ENCODE assay signal across 15 mouse cellular contexts in genomic region chr2:51073040-51073594, GRCm38 (mm10).
A peak's percentile ranks its signal among the peaks of the same experiment; 100 is the strongest.
DNase-seq lines count a peak whose midpoint lies in the region; ATAC-seq and TF ChIP-seq lines count a peak whose summit lies in the region.
"Had no signal": no experiment of that assay in that cellular context is flagged by ENCODE, and none has a peak within 500 bp of the region (broad histone marks: within the 10 kb centered on the region; RNA-seq: fewer than 3 reads in every experiment).

No protein-coding gene starts in this region.

- H3K4me2 ChIP-seq in heart, embryonic 14.5 days (ENCODE audit: low read length): peak overlapping the region; percentile 44
- peak overlapping the region; percentile 27; the same call in 1 of the 2 replicates for H3K4me2 ChIP-seq in lung, postnatal 0 days (replicated peaks; ENCODE audit: low read depth, low read length)

- DNase-seq in heart, adult 11 months: peak; percentile 89
- no peak for DNase-seq in heart, postnatal 25 days (ENCODE audit: low spot score)
- peak; percentile 62 for DNase-seq in lung, postnatal 0 days (ENCODE audit: low spot score)
- DNase-seq in left cerebral cortex, adult 11 months (ENCODE audit: low spot score): no peak
- DNase-seq in urinary bladder, postnatal 25 days (ENCODE audit: low spot score): no peak
- DNase-seq in thymus, adult 2 months: no peak
- DNase-seq: B cell, adult 2 months; cerebellum, adult 18-20 months; kidney, adult 8-10 months; right cerebral cortex, postnatal 4 days; thymus, adult 18-20 months had no signal

- H3K9me3 ChIP-seq in ES-Bruce4 (replicated peaks; ENCODE audit: control insufficient read depth, insufficient read depth, low read length, poor library complexity, severe bottlenecking): no peaks in the 10 kb centered on the region; the same call in none of the 2 replicates
- H3K9me3 ChIP-seq in heart, embryonic 14.5 days (ENCODE audit: control insufficient read depth, low read length): no peaks in the 10 kb centered on the region
- no peaks in the 10 kb centered on the region for H3K9me3 ChIP-seq in lung, postnatal 0 days (ENCODE audit: low read length)

- no peaks in the 10 kb centered on the region for H3K27me3 ChIP-seq in ES-Bruce4 (ENCODE audit: control insufficient read depth, insufficient read depth, low read length, poor library complexity, severe bottlenecking)
- no peaks in the 10 kb centered on the region for H3K27me3 ChIP-seq in heart, embryonic 14.5 days (ENCODE audit: control insufficient read depth, insufficient read depth, low read length)
- H3K27me3 ChIP-seq in lung, postnatal 0 days (replicated peaks; ENCODE audit: insufficient read depth, low read length): no peaks in the 10 kb centered on the region
- H3K27me3 ChIP-seq in thymus, adult 2 months (ENCODE audit: control insufficient read depth, insufficient read depth, low read length): no peaks in the 10 kb centered on the region
- H3K27me3 ChIP-seq: Patski had no signal

- TF ChIP-seq EP300 in ES-Bruce4 (IDR thresholded peaks at IDR 0.05; ENCODE audit: insufficient read depth, low read depth, low read length): 0 out of 2 replicates have a peak, but pooled peaks have one; percentile 26
- no peak for TF ChIP-seq EP300 in lung, postnatal 0 days (IDR thresholded peaks at IDR 0.05)

- TF ChIP-seq POLR2A in ES-Bruce4 (IDR thresholded peaks at IDR 0.05; ENCODE audit: insufficient read depth, low read length): no peak
- TF ChIP-seq POLR2A in thymus, adult 2 months (IDR thresholded peaks at IDR 0.05; ENCODE audit: control insufficient read depth, extremely low read depth, insufficient read depth, low read length, poor library complexity): no peak

- no peak for ATAC-seq in heart, embryonic 14.5 days (ENCODE audit: insufficient number of reproducible peaks, insufficient read depth, low FRiP score, low read depth)
- ATAC-seq in lung, postnatal 0 days: peak; percentile 80
- ATAC-seq: Patski had no signal

- peak overlapping the region; percentile 86 for H3K27ac ChIP-seq in ES-Bruce4 (ENCODE audit: insufficient read depth, low read length)
- H3K27ac ChIP-seq in heart, embryonic 14.5 days (replicated peaks in 1 of 2; ENCODE audit: control insufficient read depth in 1 of 2, insufficient read depth in 1 of 2, low read depth in 2 of 2, low read length in 2 of 2): no peak overlapping the region
- no peak overlapping the region for H3K27ac ChIP-seq in lung, postnatal 0 days (ENCODE audit: low read length)
- no peak overlapping the region for H3K27ac ChIP-seq in thymus, adult 2 months (ENCODE audit: control insufficient read depth, insufficient read depth, low read length)
- H3K27ac ChIP-seq: layer of hippocampus, adult 2 months had no signal

- WGBS in heart, embryonic 14.5 days: 43% methylated on average over 14 of the region's 14 CpGs
- WGBS in lung, postnatal 0 days: 46% methylated on average over 14 of the region's 14 CpGs
- WGBS in thymus, adult 2 months: 66% methylated on average over 14 of the region's 14 CpGs

- no peak overlapping the region for H3K9ac ChIP-seq in ES-Bruce4 (ENCODE audit: low read depth, poor library complexity, severe bottlenecking)
- no peak overlapping the region for H3K9ac ChIP-seq in heart, embryonic 14.5 days (ENCODE audit: low read length)
- no peak overlapping the region for H3K9ac ChIP-seq in lung, postnatal 0 days (replicated peaks; ENCODE audit: low read depth)

- H3K36me3 ChIP-seq in ES-Bruce4 (ENCODE audit: control insufficient read depth, insufficient read depth, low read length, poor library complexity, severe bottlenecking): no peaks in the 10 kb centered on the region
- no peaks in the 10 kb centered on the region for H3K36me3 ChIP-seq in heart, embryonic 14.5 days (ENCODE audit: control insufficient read depth, insufficient read depth, low read length)
- no peaks in the 10 kb centered on the region for H3K36me3 ChIP-seq in lung, postnatal 0 days (ENCODE audit: insufficient read depth, low read length)
- no peaks in the 10 kb centered on the region for H3K36me3 ChIP-seq in thymus, adult 2 months (ENCODE audit: control insufficient read depth, insufficient read depth, low read length)

- intact Hi-C loops in heart, postnatal 25 days (cut with DNase I): no loop called here

- no peak overlapping the region for H3K4me3 ChIP-seq in ES-Bruce4 (ENCODE audit: low read depth, low read length)
- no peak overlapping the region for H3K4me3 ChIP-seq in heart, embryonic 14.5 days (ENCODE audit: control insufficient read depth in 1 of 2, insufficient read depth in 1 of 2, low read depth in 1 of 2, low read length in 2 of 2)
- H3K4me3 ChIP-seq in lung, postnatal 0 days (ENCODE audit: low read depth, low read length): no peak overlapping the region
- H3K4me3 ChIP-seq in thymus, adult 2 months (ENCODE audit: control insufficient read depth, insufficient read depth, low read length): no peak overlapping the region
- H3K4me3 ChIP-seq: layer of hippocampus, adult 2 months had no signal

- TF ChIP-seq CTCF in ES-Bruce4 (IDR thresholded peaks at IDR 0.05; ENCODE audit: low read depth, low read length): no peak
- TF ChIP-seq CTCF in lung, postnatal 0 days (IDR thresholded peaks at IDR 0.05): no peak
- no peak for TF ChIP-seq CTCF in thymus, adult 2 months (IDR thresholded peaks at IDR 0.05; ENCODE audit: borderline replicate concordance, control insufficient read depth, extremely low read depth, insufficient read depth, low read length, poor library complexity)

- peaks cover 2% of the 10 kb centered on the region for H3K4me1 ChIP-seq in ES-Bruce4 (ENCODE audit: control insufficient read depth, insufficient read depth, low read length)
- H3K4me1 ChIP-seq in heart, embryonic 14.5 days (ENCODE audit: control insufficient read depth in 2 of 2, insufficient read depth in 2 of 2, low read length in 2 of 2): peaks cover 0 to 2% of the 10 kb centered on the region in 2 experiments; a peak in 3 of 4 replicates
- H3K4me1 ChIP-seq in lung, postnatal 0 days (ENCODE audit: insufficient read depth, low read depth, low read length): no peaks in the 10 kb centered on the region
- H3K4me1 ChIP-seq in thymus, adult 2 months (replicated peaks; ENCODE audit: control insufficient read depth, insufficient read depth, low read length): no peaks in the 10 kb centered on the region

Comparison
In these comparisons a context has a peak if more than half of its experiments do, and no peak if none do; other contexts are left out.
1. DNase-seq: peak in heart, adult 11 months (single experiment) and lung, postnatal 0 days (single experiment); none in heart, postnatal 25 days (single experiment), left cerebral cortex, adult 11 months (single experiment), urinary bladder, postnatal 25 days (single experiment) and thymus, adult 2 months (single experiment).